Mouse (Mus musculus) C2C12 (cell line): ENCODE data around the gene Slc17a1. TPM values are rescaled to one million over a fixed set of nuclear protein-coding genes. Genes with fewer than 3 reads are reported as not detected.

Experiments used
- H3K27me3 ChIP-seq: one replicate; pipeline ENCODE4 v1.6.1; 2011; ENCODE audit not compliant: control insufficient read depth, insufficient read depth, insufficient read length
- H3K36me3 ChIP-seq: one replicate; pipeline ENCODE4 v1.6.1; 2011; ENCODE audit not compliant: control insufficient read depth, insufficient read depth
- H3K4me3 ChIP-seq: one replicate; pipeline ENCODE4 v1.5.1; 2011; ENCODE audit warnings: mild to moderate bottlenecking, control low read depth; ENCODE audit not compliant: poor library complexity, insufficient read depth, severe bottlenecking
- H3K79me2 ChIP-seq: one replicate; pipeline ENCODE4 v1.6.1; 2011; ENCODE audit not compliant: control insufficient read depth, insufficient read depth
- H3K79me3 ChIP-seq: one replicate; pipeline ENCODE4 v1.6.1; 2011; ENCODE audit warnings: low read depth, control low read depth
- H3ac ChIP-seq: one replicate; pipeline ENCODE3; 2011; ENCODE audit warnings: low read depth; ENCODE audit not compliant: control insufficient read depth, insufficient read length
- CEBPB ChIP-seq: IDR thresholded peaks from one replicate; pipeline ENCODE4 v1.6.1; 2011; ENCODE audit warnings: low read depth, mild to moderate bottlenecking, control low read depth, moderate library complexity
- CTCF ChIP-seq: IDR thresholded peaks from one replicate; pipeline ENCODE4 v1.5.1; 2011; ENCODE audit not compliant: control insufficient read depth, insufficient read depth, insufficient read length
- FOSL1 ChIP-seq: IDR thresholded peaks from one replicate; pipeline ENCODE4 v1.8.0; 2011; ENCODE audit warnings: mild to moderate bottlenecking, low read length; ENCODE audit not compliant: poor library complexity, insufficient read depth, severe bottlenecking
- MAX ChIP-seq: IDR thresholded peaks from one replicate; pipeline ENCODE4 v1.6.1; 2011; ENCODE audit warnings: mild to moderate bottlenecking, control low read depth
- MYOD1 ChIP-seq: IDR thresholded peaks from one replicate; pipeline ENCODE4 v1.6.1; 2011; ENCODE audit warnings: low read depth; ENCODE audit not compliant: control insufficient read depth, insufficient read length
- MYOG ChIP-seq: IDR thresholded peaks from one replicate; pipeline ENCODE4 v1.6.1; 2011; ENCODE audit not compliant: control insufficient read depth, insufficient read length; ENCODE audit errors: extremely low read depth
- USF1 ChIP-seq: IDR thresholded peaks from one replicate; pipeline ENCODE4 v1.6.1; 2011; ENCODE audit warnings: low read depth, mild to moderate bottlenecking, control low read depth, moderate library complexity
- microRNA-seq: library from miRNA; unstranded; fragments of <30 nt; microRNA quantifications from one replicate; pipeline ENCODE4, GENCODE M21; 2019; ENCODE audit warnings: borderline microRNAs expressed
- polyA plus RNA-seq: library from polyadenylated mRNA; unstranded; fragments of >200 nt; fragmentation: generic; extraction: Trizol; gene quantifications from one replicate; pipeline ENCODE4 v1.2.1, GENCODE M21; 2012; ENCODE audit warnings: missing spikeins

The Slc17a1 gene
- polyA plus RNA-seq, 1 experiment: not detected

DNA sequence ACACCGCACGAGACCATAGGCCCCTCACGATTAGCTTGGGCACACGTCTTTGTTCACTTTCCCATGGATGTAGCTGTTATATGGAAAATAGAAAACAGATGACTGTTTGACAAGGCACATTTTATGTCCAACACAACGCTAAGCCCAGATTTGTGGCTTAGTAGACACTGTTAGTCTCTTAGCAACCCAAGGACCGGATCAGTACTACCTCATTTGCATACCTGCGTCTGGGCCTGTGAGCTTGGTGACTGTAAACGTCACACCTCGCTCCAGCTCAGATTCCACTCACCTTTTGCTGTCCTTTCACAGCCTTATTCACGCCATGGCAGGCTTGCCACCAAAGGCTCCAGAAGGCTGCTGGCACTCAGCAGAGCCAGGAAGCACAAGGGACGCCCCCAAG, 63.4 kb downstream of the Slc17a1 start:
- Histone ChIP-seq H3K27me3 (no peaks in the 10 kb centered on the region), H3K4me3 (no peak overlapping the region), H3K79me3 (no peaks in the 10 kb centered on the region), H3ac (no peak overlapping the region), H3K36me3 (no peaks in the 10 kb centered on the region), H3K79me2 (no peaks in the 10 kb centered on the region)
- TF ChIP-seq MYOG (no peak), USF1 (no peak), CTCF (no peak), CEBPB (no peak), MYOD1 (no peak)

- TF ChIP-seq USF1 (no peak), MAX (no peak), FOSL1 (no peak), CEBPB (no peak), MYOD1 (no peak)
- Histone ChIP-seq H3K4me3 (no peak within 1 kb of the TSS), H3K79me3 (no peaks in the 10 kb centered on the region), H3K36me3 (no peaks in the 10 kb centered on the region), H3K27me3 (no peaks in the 10 kb centered on the region), H3K79me2 (no peaks in the 10 kb centered on the region), H3ac (no peak within 1 kb of the TSS)
Measured at GRCm38 (mm10) chr13:23933421-23934210, 66.1 kb downstream of the Slc17a1 start, which contains the start of gene Hist1h2ba. Hist1h2ba (minus strand) TSS chr13:23934156.

- Histone ChIP-seq H3K36me3 (no peaks in the 10 kb centered on the region), H3K79me2 (no peaks in the 10 kb centered on the region), H3K79me3 (no peaks in the 10 kb centered on the region), H3K27me3 (no peaks in the 10 kb centered on the region), H3ac (no peak within 1 kb of the TSS), H3K4me3 (no peak within 1 kb of the TSS)
- TF ChIP-seq USF1: no peak
- TF ChIP-seq MYOG: no peak
- no peak for TF ChIP-seq FOSL1
- no peak for TF ChIP-seq MYOD1
- TF ChIP-seq CTCF: no peak
- TF ChIP-seq MAX: no peak
- no peak for TF ChIP-seq CEBPB
Measured at GRCm38 (mm10) chr13:23934211-23934520, 66.6 kb downstream of the Slc17a1 start, which contains the start of gene Hist1h2aa. Hist1h2aa (plus strand) TSS chr13:23934462.

DNA sequence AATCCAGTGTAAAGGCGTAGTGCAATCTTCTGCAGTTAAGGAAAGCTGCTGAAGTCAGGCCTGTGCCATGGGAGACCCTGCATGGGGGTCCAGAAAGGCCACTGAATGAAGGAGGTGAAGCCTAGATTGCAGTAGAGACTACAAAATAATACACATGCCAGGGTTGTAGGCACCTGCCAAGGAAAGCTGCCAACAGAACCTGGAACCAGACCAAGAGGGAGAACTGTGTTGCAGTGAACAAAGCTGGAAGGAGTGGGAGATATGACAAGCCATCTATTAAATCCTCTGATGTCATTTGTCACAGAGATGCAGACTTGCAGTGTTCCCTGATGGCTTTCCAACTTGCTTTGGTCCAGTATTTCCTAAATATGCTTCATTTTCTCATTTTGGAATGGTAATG, 71.1 kb downstream of the Slc17a1 start:
- H3K79me2 ChIP-seq: no peaks in the 10 kb centered on the region
- TF ChIP-seq CTCF: no peak
- no peak for TF ChIP-seq MYOD1
- TF ChIP-seq MYOG: no peak
- TF ChIP-seq CEBPB: no peak
- TF ChIP-seq MAX: no peak
- no peak for TF ChIP-seq FOSL1
- TF ChIP-seq USF1: no peak
- H3K4me3 ChIP-seq: no peak overlapping the region

DNA sequence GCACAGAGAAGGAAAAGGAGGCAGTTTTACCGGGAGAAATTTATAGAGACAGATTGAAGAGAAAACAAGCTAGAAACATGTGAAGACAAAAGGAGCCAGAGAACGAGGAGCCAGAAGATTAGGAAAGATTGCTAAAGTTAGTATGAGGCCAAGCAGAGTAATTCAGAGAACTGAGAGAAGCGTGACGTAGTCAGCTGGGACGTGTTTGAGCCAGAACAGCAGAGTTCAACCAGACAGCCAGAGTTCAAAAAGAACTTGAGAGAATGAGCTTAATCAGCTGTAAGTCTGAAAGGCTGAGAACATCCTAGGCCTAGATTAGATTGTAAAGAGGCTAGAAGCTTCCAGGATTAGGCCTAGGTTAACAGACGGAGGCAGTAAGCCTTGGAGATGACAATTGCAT, 72.7 kb downstream of the Slc17a1 start:
- H3ac ChIP-seq: no peak overlapping the region
- no peaks in the 10 kb centered on the region for H3K36me3 ChIP-seq
- H3K79me2 ChIP-seq: no peaks in the 10 kb centered on the region

More for the DNA sequence above, 71.1 kb downstream of the Slc17a1 start:
- no peaks in the 10 kb centered on the region for H3K36me3 ChIP-seq
- no peaks in the 10 kb centered on the region for H3K79me3 ChIP-seq
- peaks cover 9% of the 10 kb centered on the region for H3K27me3 ChIP-seq
- H3ac ChIP-seq: no peak overlapping the region

GRCm38 (mm10) chr13:23942861-23943260, 75.3 kb downstream of the Slc17a1 start:
- TF ChIP-seq CTCF (no peak), USF1 (no peak), MYOD1 (no peak), FOSL1 (no peak), CEBPB (no peak), MAX (no peak), MYOG (no peak)
- no peaks in the 10 kb centered on the region for H3K36me3 ChIP-seq
- no peaks in the 10 kb centered on the region for H3K79me3 ChIP-seq
- no peak overlapping the region for H3K4me3 ChIP-seq
- H3K79me2 ChIP-seq: no peaks in the 10 kb centered on the region
- no peak overlapping the region for H3ac ChIP-seq
- H3K27me3 ChIP-seq: peaks cover 11% of the 10 kb centered on the region

More for the DNA sequence above, 72.7 kb downstream of the Slc17a1 start:
- Histone ChIP-seq H3K4me3 (no peak overlapping the region), H3K79me3 (no peaks in the 10 kb centered on the region), H3K27me3 (peaks cover 11% of the 10 kb centered on the region)
- TF ChIP-seq MYOD1 (no peak), USF1 (no peak), FOSL1 (no peak), CEBPB (no peak), CTCF (no peak), MAX (no peak)

Small RNAs within 50 kb of the gene (microRNA-seq; reads per million reads assigned to microRNA genes)
- not detected for gene Gm44344

Other genes starting within 250 kb of the Slc17a1 start
- gene Hist1h2be, start 246.6 kb upstream of the Slc17a1 start, polyA plus RNA-seq: 0.98 TPM
- gene Hist1h1e, start 245.2 kb upstream of the Slc17a1 start, polyA plus RNA-seq: 1.2 TPM
- 0.54 TPM for gene Hist1h2ac, start 183.8 kb upstream of the Slc17a1 start, polyA plus RNA-seq
- 16.8 TPM for gene Hist1h2bc, start 183.6 kb upstream of the Slc17a1 start, polyA plus RNA-seq
- not detected for gene Hist1h1t, start 171.9 kb upstream of the Slc17a1 start, polyA plus RNA-seq
- gene Hist1h4c, start 169.3 kb upstream of the Slc17a1 start, polyA plus RNA-seq: 0.62 TPM
- 0.91 TPM for gene Hfe, start 156.9 kb upstream of the Slc17a1 start, polyA plus RNA-seq
- gene Hist1h1c, start 128.9 kb upstream of the Slc17a1 start, polyA plus RNA-seq: 45.9 TPM
- 6.1 TPM for gene Hist1h3c, start 122.1 kb upstream of the Slc17a1 start, polyA plus RNA-seq
- 2.8 TPM for gene Hist1h2bb, start 121.0 kb upstream of the Slc17a1 start, polyA plus RNA-seq
- 9.3 TPM for gene Hist1h2ab, start 116.6 kb upstream of the Slc17a1 start, polyA plus RNA-seq
- gene Hist1h3b, start 115.5 kb upstream of the Slc17a1 start, polyA plus RNA-seq: 2.0 TPM
- 16.8 TPM for gene Hist1h4b, start 110.7 kb upstream of the Slc17a1 start, polyA plus RNA-seq
- gene Hist1h4a, start 106.5 kb upstream of the Slc17a1 start, polyA plus RNA-seq: 6.8 TPM
- gene Hist1h3a, start 105.4 kb upstream of the Slc17a1 start, polyA plus RNA-seq: 2.4 TPM
- 1.5 TPM for gene Hist1h1a, start 104.1 kb upstream of the Slc17a1 start, polyA plus RNA-seq
- gene Trim38, start 97.8 kb upstream of the Slc17a1 start, polyA plus RNA-seq: 0.02 TPM
- gene Slc17a2, start 60.8 kb upstream of the Slc17a1 start, polyA plus RNA-seq: not detected
- gene Slc17a3, start 28.3 kb upstream of the Slc17a1 start, polyA plus RNA-seq: not detected
- not detected for gene Slc17a4, start 47.3 kb downstream of the Slc17a1 start, polyA plus RNA-seq
- not detected for gene Hist1h2ba, start 66.4 kb downstream of the Slc17a1 start, polyA plus RNA-seq
- not detected for gene Hist1h2aa, start 66.7 kb downstream of the Slc17a1 start, polyA plus RNA-seq
- gene Scgn, start 123.5 kb downstream of the Slc17a1 start, polyA plus RNA-seq: not detected